Mouse (Mus musculus): Measurements from ENCODE around the gene Zfp646.
"Not testable (repeated sequence)": the region's sequence is repeated elsewhere in the genome, so short reads cannot be mapped to it uniquely, and the experiment has no call there.

Gene Zfp646

DNA sequence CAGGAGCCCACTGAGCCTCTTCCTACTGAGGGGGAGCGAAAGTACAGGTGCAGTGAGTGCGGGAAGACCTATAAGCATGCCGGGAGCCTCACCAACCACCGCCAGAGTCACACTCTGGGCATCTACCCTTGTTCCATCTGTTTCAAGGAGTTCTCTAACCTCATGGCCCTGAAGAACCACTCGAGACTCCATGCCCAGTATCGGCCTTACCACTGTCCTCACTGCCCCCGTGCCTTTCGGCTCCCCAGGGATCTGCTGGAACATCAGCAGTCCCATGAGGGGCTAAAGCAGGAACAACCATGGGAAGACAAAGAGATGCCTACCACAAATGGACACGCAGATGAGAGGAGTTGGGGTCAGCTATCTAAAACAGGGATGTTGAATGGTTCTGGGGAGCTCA, 3.3 kb downstream of the Zfp646 start:
- in situ Hi-C loops (cut with MboI, MseI) = loop anchor here (5.0 kb wide), 1 partner anchor 33 kb away; the partner anchor contains the start of gene Kat8

DNA sequence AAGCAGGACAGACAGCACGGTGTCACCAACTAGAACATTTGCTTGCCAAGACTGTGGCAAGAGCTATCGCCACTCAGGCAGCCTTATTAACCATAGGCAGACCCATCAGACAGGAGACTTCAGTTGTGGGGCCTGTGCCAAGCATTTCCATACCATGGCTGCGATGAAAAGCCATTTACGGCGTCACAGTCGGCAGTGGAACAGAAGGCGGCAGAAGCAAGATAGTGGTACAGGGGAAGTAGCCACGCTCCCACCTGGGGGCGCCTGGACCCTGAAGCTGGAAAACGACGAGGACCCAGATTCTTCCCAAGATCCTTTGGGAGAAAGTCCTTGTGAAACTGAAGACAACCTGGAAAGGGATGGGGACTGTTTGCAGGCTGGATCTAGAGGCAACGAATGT, 4.4 kb downstream of the Zfp646 start:
- in situ Hi-C loops (cut with MboI, MseI) = no loop called here

DNA sequence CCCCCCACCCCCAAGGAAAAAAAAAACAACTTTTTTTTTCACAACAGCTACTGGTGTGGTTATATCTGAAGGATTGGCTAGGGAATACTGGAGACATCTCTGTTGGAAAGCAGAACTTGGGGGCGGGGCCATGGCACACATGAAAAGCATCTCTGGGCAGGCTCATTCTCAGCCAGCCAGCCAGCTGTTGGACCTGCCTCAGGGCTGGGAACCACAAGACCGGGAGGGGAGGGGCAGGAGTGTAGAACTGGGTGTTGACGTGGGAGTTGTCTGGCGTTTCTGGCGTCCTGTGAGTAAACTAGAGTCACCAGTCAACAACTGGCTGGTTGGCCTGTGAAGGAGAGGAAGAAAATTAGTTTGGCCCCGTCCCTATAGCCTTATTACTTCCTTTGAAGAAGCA, 9.9 kb downstream of the Zfp646 start:
- in situ Hi-C loops (cut with MboI, MseI) = no loop called here

DNA sequence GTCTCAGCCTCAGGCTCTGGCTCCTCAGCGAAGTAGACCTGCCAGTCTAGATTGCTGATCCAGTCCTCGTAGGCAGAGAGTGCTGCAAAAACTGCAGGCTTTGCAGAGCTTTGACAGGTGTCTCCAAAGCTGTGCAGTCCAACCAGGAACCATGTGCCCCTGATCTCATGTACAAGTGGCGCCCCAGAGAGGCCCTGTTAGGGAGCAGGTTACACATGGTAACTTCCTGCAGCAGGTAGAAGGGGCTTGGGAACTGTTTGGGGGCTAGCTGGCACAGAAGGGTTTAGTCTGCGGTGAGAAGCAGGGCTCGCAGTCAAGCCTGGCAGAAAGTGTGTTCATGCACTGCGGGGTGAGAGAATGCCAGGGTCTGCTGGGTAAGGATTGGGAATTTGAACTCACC, 10.5 kb downstream of the Zfp646 start:
- in situ Hi-C loops (cut with MboI, MseI) = no loop called here

DNA sequence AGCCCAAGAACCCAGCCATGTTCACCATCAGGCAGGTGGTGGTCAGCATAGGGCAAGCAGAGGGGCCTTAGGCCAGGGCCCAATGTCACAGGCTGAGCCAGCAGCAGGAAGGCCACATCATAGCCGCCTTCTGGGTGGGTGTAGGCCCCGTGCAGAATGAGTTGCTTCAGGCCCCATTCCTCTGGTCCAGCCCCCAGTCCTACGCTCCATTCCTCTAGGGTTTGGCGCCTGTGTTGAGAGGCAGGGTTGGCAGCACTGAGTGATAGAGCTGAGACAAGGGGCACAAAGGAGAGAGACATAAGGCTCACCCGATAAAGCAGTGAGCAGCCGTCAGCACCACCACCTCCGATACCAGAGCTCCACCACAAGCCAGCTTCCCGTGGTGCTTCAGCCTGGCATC, 11.2 kb downstream of the Zfp646 start:
- in situ Hi-C loops (cut with MboI, MseI) = no loop called here

DNA sequence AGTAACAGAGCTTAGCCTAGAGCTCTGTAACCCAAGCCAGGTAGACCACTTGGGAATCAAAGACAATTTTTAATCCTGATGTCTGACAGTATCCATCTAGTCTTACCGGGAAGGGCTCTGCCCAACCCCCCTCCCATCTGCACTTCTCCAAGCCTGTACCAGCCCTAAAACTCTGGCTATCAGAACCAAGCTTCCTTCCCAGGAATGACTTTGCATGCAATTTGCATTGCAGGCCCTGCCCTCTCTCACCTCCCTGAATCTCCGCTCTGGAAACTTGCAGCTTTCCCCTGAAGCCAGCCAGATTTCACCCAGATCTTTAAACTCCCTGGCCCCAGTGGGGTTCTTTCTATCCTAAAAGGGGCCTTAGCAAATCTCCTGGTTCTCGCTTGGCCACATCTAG, 11.8 kb downstream of the Zfp646 start:
- in situ Hi-C loops (cut with MboI, MseI) = no loop called here

DNA sequence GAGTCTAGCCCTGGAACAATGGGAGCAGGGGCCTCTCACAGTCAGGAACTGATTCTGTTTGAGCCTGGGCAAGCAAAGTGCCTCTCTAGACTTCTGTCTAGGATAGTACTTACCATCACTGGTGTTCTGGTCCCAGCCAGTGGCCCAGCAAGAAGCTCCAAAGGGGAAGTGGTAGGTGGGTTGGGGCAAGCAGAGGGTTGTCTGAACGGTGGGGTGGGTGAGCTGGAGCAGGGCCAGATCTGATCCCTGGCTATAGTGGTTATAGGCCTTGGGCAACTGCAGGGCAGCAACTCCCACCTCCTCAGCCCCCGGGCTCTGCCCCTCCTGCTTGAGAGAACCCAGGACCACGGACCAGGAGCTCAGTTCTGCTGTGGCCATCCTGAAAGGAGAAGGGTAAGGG, 12.8 kb downstream of the Zfp646 start:
- in situ Hi-C loops (cut with MboI, MseI) = no loop called here

DNA sequence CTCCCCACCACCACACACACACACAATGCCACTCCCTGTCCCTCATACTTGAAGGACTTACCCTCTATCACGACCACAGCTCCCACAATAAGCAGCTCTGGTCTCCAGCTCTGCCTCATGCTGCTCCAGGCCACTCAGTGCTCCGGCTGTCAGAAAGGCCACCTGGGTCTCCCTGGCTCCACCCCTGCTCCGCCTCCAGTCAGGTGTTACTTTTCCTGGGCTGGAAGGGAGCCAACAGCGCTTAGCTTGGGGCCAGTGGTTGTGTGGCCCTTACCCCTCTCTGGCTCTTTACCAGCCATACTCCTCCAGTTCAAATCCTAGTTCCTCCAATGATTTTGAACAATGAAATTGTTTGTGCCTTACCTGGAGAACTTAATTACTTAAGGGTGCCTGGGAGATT, 14.8 kb downstream of the Zfp646 start, which contains the start of gene Prss53:
Prss53 (minus strand) TSS at position 173 of the 400 bp plus-strand sequence.
- in situ Hi-C loops (cut with MboI, MseI) = no loop called here

DNA sequence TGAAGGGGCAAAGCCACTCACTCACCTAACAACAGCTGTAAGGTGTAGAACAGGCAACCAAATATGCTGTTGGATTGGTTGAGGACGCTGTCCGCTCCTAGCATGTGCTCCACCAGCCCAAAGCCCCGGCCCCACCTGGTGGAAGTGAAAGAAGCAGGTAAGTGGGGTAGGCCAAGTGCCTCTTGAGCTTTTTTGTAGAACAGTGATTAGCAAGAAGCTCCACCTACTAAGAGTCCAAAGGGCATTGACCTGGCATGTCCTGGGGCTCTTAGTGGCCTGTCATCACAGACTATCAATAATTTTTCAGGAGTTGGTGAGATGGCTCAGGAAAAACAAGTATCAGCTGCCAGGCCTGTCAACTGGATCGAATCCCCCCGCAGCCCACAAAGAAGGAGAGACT, 18.5 kb downstream of the Zfp646 start:
- in situ Hi-C loops (cut with MboI, MseI) = no loop called here

DNA sequence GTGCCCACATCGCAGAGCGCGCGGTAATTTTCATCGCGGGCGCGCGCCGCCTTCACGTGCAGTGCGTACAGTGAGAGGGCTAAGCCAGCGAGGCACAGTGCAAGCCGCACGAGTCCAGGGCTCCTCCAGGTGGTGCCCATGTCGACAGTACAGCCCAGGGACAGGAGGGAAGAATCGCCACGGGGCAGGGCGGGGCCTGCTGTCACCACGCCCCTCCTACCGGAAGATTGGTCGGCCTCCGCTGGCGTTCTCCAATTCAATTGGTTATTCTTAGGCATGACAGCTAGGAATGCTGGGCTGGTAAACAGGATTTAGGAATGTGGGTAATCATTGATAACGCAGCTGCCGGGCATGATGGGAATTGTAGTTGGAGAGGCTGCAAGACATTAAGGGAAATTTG, 19.4 kb downstream of the Zfp646 start, which contains the start of the genes Gm21974 and Vkorc1:
Gm21974 (minus strand) TSS at position 13 of the 400 bp plus-strand sequence.
Vkorc1 (minus strand) TSS at position 176 of the 400 bp plus-strand sequence.
- in situ Hi-C loops (cut with MboI, MseI) = no loop called here

DNA sequence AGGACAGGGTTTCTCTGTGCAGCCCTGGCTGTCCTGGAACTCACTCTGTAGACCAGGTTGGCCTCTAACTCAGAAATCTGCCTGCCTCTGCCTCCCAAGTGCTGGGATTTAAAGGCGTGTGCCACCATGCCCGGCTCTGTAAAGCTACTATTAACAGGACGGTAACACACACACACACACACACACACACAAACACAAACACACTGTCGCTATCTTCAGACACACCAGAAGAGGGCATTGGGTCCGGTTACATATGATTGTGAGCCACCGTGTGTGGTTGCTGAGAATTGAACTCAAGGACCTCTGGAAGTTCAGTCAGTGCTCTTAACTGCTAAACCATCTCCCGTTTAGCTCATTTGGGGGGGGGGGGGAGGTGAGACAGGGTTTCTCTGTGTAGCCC, 19.9 kb downstream of the Zfp646 start:
- in situ Hi-C loops (cut with MboI, MseI) = not testable (repeated sequence)

DNA sequence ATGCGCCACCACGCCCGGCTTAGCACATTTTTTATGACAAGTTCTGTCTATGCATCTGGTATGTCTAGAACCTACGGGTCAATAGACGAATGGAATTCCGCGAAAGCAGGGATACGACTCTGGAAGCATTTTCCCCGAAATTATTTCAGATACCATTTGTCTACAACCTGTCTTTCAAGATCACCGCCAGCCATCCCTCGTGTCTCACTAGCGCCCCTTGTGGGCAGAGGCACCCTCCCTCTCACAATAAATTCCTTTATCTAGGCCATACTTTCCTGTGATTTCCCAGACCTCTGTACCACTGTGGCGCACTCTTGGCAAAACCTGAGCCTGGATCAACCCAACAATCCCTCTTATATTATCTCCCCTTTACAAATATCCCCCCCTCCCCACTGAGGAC, 20.4 kb downstream of the Zfp646 start:
- in situ Hi-C loops (cut with MboI, MseI) = no loop called here

DNA sequence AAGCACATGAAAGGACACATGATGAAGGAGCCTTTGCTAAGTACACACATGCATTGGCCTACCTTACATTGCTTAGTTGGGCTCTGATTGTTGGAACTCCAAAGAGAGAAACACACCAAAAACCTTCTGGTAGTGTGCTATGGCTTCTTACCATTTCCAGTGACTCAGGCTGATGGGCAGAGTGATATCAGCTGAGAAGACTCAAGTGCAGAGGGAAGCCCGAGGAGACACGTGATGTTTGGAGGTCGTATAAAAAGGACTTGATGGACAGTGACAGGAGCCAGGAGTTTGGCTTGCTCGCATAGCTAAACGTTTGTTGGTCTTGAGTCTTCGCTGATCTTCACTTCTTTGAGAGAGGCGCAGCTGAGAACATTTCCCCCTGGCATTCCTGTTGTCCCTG, 21.5 kb downstream of the Zfp646 start:
- in situ Hi-C loops (cut with MboI, MseI) = no loop called here

DNA sequence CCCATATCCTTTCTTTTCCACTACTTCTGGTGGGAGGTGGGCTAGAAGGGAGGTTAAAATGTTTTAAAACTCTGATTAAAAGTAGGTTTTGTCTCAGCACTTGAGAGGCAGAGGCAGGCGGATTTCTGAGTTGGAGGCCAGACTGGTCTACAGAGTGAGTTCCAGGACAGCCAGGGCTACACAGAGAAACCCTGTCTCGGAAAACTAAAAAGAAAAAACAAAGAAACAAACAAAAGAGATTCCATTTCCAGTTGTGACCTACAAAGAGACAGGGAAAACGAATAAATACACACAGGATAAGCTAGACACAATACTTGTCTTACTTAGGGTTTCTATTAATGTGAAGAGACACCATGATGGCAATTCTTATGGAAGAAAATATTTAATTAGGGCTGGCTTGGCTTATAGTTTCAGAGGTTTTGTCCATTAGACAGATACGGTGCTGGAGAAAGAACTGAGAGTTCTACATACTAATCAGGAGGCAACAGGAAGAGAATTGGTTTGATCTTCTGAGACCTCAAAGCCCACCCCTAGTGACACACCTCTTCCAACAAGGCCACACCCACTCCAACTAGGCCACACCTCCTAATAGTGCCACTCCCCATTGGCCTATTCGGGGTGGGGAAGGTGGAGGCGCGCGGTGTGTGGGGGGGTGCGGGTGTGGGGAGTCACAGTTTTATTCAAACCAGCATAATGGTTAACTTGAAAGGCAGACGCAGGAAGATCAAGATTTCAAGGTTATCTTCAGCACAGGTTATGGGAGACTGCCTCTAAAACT, 22.3 kb downstream of the Zfp646 start:
- in situ Hi-C loops (cut with MboI, MseI) = no loop called here

DNA sequence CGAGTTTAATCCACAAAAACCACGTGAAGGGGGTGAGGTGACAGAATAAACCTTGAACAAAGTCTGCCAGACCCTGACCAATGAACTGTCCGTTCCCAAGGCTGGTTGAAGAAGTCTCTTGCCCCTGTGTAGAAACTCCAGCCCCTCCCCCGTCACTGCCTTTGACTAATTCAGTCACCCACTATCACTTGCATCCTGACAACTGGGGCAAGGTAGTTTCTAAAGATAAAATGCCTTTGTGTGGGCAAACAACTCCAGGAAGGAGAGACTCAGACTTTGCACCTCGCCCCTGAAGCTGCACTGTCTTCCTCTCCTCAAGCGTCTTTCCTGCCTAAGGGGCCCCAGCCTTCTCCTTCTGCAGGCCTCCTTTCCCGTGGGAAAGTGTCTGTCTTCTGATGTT, 24.0 kb downstream of the Zfp646 start:
- in situ Hi-C loops (cut with MboI, MseI) = no loop called here

DNA sequence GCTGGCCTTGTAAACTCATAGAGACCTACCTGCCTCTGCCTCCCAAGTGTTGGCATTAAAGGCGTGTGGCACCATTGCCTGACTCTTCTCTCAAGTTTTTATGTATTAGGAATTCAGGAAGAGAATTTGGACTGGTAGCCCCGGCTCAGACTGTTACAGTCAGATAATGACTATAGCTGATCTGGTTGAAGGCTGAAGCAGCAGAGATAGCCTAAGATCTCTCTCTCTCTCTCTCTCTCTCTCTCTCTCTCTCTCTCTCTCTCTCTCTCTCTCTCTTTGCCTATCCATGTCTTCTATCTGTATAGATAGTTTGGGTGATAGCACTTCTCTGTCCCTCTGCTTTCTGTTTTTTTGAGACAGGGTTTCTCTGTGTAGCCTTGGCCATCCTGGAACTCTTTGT, 25.8 kb downstream of the Zfp646 start:
- in situ Hi-C loops (cut with MboI, MseI) = no loop called here

DNA sequence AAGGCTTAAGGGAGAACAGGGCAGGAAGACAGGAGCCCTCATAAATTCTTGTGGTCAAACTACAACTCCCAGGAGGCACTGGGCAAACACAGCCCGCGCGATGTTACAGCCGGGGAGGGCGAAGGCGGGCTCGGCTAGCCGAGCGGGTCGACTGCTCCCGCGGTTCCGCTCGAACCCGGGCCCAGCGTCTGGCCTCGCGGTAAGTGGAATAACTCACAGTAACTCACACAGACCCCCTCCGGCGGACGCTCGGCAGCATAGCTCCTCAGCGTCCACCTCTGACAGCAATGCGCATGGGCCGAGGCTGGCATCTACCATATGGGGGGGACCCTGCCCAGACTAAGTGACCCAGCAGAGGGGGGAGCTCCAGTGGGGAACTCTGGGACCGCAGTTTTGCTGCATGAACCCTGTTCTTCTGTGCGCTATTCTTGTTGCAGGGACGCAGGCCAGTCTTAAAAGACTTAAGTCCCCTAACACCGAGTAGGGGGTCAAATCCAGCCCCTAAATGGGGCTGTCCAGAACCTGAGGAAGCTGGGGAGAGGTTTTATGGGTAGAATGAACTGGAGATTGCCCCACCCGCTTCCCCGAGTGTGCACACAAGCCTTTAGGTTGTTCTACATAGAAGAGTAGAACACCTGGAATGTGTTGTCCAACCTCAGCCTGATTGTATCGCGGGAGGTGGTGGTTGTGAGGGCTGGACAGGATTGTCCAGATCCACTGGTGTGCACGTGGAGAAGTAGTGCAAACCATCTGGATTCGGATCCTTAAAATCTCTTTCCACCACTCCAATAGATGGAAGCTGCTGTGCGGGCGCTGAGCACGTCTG, 28.2 kb downstream of the Zfp646 start, which contains the start of gene Bckdk:
Bckdk (plus strand) TSS at position 112 of the 826 bp plus-strand sequence.
- in situ Hi-C loops (cut with MboI, MseI) = no loop called here

DNA sequence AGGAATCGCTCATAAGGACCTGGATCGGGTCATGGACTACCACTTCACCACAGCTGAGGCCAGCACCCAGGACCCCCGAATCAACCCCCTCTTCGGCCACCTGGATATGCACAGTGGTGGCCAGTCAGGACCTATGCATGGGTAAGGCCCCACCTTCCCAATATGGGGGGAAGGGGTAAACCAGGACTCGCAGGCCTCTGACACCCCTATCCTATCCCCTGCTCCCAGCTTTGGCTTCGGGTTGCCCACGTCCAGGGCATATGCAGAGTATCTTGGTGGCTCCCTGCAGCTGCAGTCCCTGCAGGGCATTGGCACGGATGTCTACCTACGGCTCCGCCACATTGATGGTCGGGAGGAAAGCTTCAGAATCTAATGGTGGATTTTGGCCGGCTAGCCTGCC, 31.9 kb downstream of the Zfp646 start:
- in situ Hi-C loops (cut with MboI, MseI) = no loop called here

DNA sequence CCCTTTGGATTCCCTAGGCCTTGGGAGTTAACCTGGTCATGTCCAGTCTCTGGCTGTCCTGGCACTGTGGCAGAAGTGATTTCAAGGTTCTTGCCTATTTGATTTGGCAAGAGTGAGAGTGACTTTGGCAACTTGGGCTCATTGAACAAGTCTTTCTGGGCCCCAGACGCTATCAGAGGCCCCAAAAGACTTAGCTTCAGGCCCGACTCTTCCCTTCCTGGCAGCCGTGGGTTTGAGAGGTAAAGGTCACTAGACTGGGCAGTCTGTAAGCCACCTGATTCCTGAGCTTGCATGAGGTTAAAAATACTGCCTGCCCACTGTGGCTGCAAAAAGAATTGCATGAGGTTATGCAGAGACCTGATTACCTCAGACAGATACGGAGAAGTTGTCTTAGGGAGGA, 32.6 kb downstream of the Zfp646 start:
- in situ Hi-C loops (cut with MboI, MseI) = no loop called here

DNA sequence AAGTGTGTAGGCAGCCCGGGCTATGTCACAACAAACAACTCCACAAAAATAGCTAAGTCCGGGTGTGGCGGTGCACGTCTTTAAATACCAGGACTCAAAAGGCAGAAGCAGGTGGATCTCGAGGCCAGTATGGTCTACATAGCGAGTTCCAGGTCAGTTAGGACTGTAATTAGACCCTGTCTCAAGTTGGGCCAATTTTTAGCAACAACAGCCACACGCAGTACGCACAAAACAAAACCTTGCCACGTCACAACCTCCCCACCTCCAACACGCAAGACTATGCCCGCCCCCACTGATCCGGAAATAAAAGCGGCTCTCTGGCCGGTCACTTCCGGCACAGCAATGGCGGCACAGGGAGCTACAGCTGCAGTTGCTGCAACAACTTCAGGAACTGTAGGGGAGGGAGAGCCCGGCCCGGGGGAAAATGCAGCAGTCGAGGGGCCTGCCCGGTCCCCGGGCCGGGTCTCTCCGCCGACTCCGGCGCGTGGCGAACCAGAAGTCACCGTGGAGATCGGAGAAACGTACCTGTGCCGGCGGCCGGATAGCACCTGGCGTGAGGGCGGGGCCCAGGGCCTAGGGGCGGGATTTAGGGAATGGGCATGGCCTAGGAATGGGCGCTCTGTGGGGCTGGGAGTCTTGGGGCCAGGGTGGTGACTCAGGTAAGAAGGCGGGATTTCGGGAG, 36.3 kb downstream of the Zfp646 start, which contains the start of gene Kat8:
Kat8 (plus strand) TSS at position 327 of the 682 bp plus-strand sequence.
- in situ Hi-C loops (cut with MboI, MseI) = loop anchor here (5.0 kb wide), 1 partner anchor 35 kb away; the partner anchor contains the start of genes Zfp646 and Zfp668

DNA sequence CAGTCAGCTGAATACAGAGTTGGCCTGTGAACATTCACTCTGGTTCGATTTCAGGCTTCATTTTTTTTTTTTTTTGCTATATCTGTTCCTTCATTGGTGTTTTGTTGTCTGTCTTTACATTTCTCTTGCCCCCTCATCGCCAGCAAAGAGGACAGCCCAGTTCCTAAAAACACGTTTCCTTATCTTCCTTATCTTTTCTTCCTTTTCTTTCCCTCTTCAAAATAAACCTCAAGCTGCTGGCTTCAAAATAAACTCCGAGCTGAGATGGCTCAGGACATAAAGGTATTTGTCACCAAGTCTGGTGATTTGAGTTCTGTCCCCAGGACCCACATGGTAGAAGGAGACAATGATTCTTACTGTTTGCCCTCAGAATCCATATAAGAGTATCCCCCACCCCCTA, 36.9 kb downstream of the Zfp646 start:
- in situ Hi-C loops (cut with MboI, MseI) = loop anchor here (5.0 kb wide), 1 partner anchor 36 kb away; the partner anchor contains the start of genes Zfp646 and Zfp668

DNA sequence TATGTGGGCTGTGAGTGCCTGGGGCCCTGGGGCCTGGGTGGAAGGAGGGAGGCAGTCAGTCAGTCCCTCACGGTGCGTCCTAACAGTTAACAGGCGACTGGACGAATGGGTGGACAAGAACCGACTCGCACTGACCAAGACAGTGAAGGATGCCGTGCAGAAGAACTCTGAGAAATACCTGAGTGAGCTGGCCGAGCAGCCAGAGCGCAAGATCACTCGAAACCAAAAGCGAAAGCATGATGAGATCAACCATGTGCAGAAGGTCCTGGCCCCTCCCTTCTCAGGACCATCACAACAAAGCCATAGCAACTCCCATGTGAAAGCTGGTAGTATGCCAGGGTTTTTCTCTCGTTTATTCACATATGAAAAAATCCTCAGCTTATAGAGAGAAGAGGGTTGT, 39.3 kb downstream of the Zfp646 start:
- in situ Hi-C loops (cut with MboI, MseI) = no loop called here
